Mouse (Mus musculus) forebrain, embryonic 13.5 days (tissue): ENCODE data around the gene Rab25. TPM values are rescaled to one million over a fixed set of nuclear protein-coding genes. Genes with fewer than 3 reads are reported as not detected.
A peak's percentile ranks its signal among the peaks of the same experiment; 100 is the strongest.
"Not testable (repeated sequence)": the region's sequence is repeated elsewhere in the genome, so short reads cannot be mapped to it uniquely, and the experiment has no call there.

ENCODE experiments used
- ATAC-seq: fragments of 200-750 bp; cut with Nextera tagmentation; 2 replicates; pipeline ENCODE4 v1.8.0; 2017
- H3K27ac ChIP-seq: fragments of 300-500 bp; sonication (generic); 2 replicates; pipeline ENCODE4 v1.5.1; 2015; ENCODE audit warnings: inconsistent platforms, mild to moderate bottlenecking, moderate library complexity
- H3K27me3 ChIP-seq: fragments of 300-500 bp; sonication (generic); 2 replicates; pipeline ENCODE4 v1.6.1; 2015; ENCODE audit warnings: mild to moderate bottlenecking, inconsistent platforms
- H3K36me3 ChIP-seq: fragments of 300-500 bp; sonication (generic); 2 replicates; pipeline ENCODE4 v1.6.1; 2015; ENCODE audit warnings: mild to moderate bottlenecking, inconsistent platforms; ENCODE audit not compliant: poor library complexity, severe bottlenecking
- H3K4me1 ChIP-seq: fragments of 300-500 bp; sonication (generic); 2 replicates; pipeline ENCODE4 v1.6.1; 2015; ENCODE audit warnings: inconsistent platforms
- H3K4me2 ChIP-seq: fragments of 300-500 bp; sonication (generic); 2 replicates; pipeline ENCODE4 v1.6.1; 2015; ENCODE audit warnings: inconsistent platforms, mild to moderate bottlenecking, moderate library complexity
- H3K4me3 ChIP-seq: fragments of 300-500 bp; sonication (generic); 2 replicates; pipeline ENCODE4 v1.5.1; 2015; ENCODE audit warnings: mild to moderate bottlenecking, inconsistent platforms
- H3K9ac ChIP-seq: fragments of 300-500 bp; sonication (generic); 2 replicates; pipeline ENCODE4 v1.6.1; 2015; ENCODE audit warnings: mild to moderate bottlenecking, inconsistent platforms
- H3K9me3 ChIP-seq: fragments of 300-500 bp; sonication (generic); replicated peaks from 2 replicates; pipeline ENCODE4 v1.6.1; 2016; ENCODE audit warnings: inconsistent platforms
- WGBS: fragments of 180-500 bp; shearing (Covaris S2); methylation state at CpG from one replicate; pipeline ENCODE4 v1.1.7; 2015; 5-methylcytosine and 5-hydroxymethylcytosine counted together
- polyA plus RNA-seq: library from polyadenylated mRNA; unstranded; fragments of >200 nt; fragmentation: Nextera tagmentation; extraction: Ambion mirVana; gene quantifications from 2 replicates; pipeline ENCODE4 v1.2.1, GENCODE M21; 2015

Rab25 gene
- not detected in 2 replicates for polyA plus RNA-seq

- Histone ChIP-seq H3K4me1 (peaks cover 15% of the 10 kb centered on the region), H3K27me3 (no peaks in the 10 kb centered on the region), H3K4me3 (no peak within 1 kb of the TSS), H3K9ac (no peak within 1 kb of the TSS), H3K9me3 (no peaks in the 10 kb centered on the region), H3K4me2 (no peak within 1 kb of the TSS), H3K36me3 (no peaks in the 10 kb centered on the region), H3K27ac (no peak within 1 kb of the TSS)
- 53% methylated on average over 18 of the region's 18 CpGs for WGBS
- ATAC-seq = no peak
These were observed at the start of gene Rab25 for GRCm38 (mm10) chr3:88548180-88548917. Gene Rab25, minus strand, starts transcription at chr3:88548300.

GRCm38 (mm10) chr3:88596547-88596946 is 48.4 kb upstream of the Rab25 start:
- not testable (repeated sequence) for H3K4me1 ChIP-seq, H3K4me2 ChIP-seq, H3K27me3 ChIP-seq, H3K27ac ChIP-seq, H3K9ac ChIP-seq, H3K9me3 ChIP-seq, ATAC-seq, H3K4me3 ChIP-seq, H3K36me3 ChIP-seq
- WGBS = 79% methylated on average over 4 of the region's 4 CpGs

GRCm38 (mm10) chr3:88593893-88594580 is 45.9 kb upstream of the Rab25 start:
- no peak for ATAC-seq
- 69% methylated on average over 10 of the region's 10 CpGs for WGBS
- no peak overlapping the region for H3K27ac ChIP-seq
- peaks cover 4% of the 10 kb centered on the region; the same call in 1 of the 2 replicates for H3K36me3 ChIP-seq
- H3K9me3 ChIP-seq = no peaks in the 10 kb centered on the region
- H3K4me2 ChIP-seq = no peak overlapping the region
- H3K9ac ChIP-seq = no peak overlapping the region
- H3K4me3 ChIP-seq = no peak overlapping the region
- 0 out of 2 replicates have a peak, but pooled peaks cover 8% of the 10 kb centered on the region for H3K4me1 ChIP-seq
- H3K27me3 ChIP-seq = no peaks in the 10 kb centered on the region

GRCm38 (mm10) chr3:88592942-88593576 is 45.0 kb upstream of the Rab25 start:
- Histone ChIP-seq H3K9me3 (no peaks in the 10 kb centered on the region), H3K36me3 (peaks cover 12% of the 10 kb centered on the region), H3K27me3 (no peaks in the 10 kb centered on the region), H3K27ac (no peak overlapping the region), H3K4me3 (no peak overlapping the region), H3K4me1 (0 out of 2 replicates have a peak, but pooled peaks cover 8% of the 10 kb centered on the region), H3K9ac (no peak overlapping the region), H3K4me2 (no peak overlapping the region)
- no peak for ATAC-seq
- 77% methylated on average over 10 of the region's 10 CpGs for WGBS

DNA sequence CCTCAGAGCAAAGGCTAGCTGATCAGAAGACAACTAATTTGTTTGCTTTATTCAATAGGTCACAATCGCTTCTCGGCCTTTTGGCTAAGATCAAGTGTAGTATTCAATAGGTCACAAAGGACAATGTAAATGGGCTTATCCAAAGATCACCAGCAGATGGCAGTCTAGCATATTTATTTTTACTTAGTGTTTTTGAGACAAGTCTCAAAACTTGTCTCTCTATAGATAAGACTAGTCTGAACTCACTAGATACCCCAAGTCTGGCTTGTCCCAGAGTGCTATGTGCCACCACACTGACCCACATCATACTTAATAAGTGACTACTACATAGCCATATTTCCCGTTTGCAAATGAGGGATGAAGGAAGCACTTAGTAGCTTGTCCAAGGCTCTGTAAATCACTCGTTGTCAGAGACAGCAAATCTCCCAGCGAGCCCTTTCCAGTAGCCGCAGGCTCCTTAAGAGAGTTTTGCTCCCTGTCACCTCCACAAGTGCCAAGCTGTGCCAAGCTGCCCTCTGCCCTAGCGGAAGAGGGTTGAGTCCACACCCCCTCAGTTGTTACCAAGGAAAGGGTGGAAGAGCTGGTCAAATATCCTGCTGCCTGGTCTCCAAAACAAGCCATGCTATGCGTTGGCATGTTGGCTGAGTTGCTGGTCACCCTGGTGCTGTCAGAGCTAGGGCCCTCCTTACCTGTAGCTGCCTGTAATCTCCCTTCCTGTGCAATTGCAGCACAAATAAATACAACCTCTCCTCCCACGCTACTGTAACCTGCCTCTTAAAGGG is 44.0 kb upstream of the Rab25 start:
- 0 out of 2 replicates have a peak, but pooled peaks cover 8% of the 10 kb centered on the region for H3K4me1 ChIP-seq
- 31% methylated on average over 9 of the region's 9 CpGs for WGBS
- no peak for ATAC-seq
- H3K4me2 ChIP-seq = no peak overlapping the region
- H3K27ac ChIP-seq = no peak overlapping the region
- H3K9me3 ChIP-seq = no peaks in the 10 kb centered on the region
- H3K4me3 ChIP-seq = no peak overlapping the region
- no peaks in the 10 kb centered on the region for H3K27me3 ChIP-seq
- H3K36me3 ChIP-seq = peaks cover 21% of the 10 kb centered on the region
- 0 out of 2 replicates have a peak overlapping the region, but pooled peaks have one; percentile 18 for H3K9ac ChIP-seq

DNA sequence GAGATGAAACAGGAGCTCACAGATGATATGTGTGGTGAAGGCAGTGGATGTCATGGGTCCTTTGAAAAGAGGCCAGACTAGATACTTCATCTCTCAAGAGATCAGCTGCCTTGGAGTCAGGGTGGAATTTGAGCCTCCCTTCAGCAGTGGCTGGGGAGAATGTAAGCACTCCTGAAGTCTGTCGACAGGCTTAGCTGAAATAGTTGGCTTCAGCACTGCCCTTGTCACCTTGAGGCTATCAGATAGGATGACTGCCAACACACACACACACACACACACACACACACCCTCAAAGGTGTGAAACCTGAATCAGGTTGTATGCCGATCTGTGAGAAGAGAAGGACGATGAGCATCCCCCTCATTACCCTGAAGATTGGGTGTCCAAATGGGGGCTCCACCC is 42.9 kb upstream of the Rab25 start:
- Histone ChIP-seq H3K9ac (no peak overlapping the region), H3K27ac (no peak overlapping the region), H3K36me3 (peaks cover 32% of the 10 kb centered on the region), H3K4me3 (no peak overlapping the region), H3K9me3 (no peaks in the 10 kb centered on the region), H3K4me2 (no peak overlapping the region), H3K4me1 (0 out of 2 replicates have a peak, but pooled peaks cover 8% of the 10 kb centered on the region), H3K27me3 (no peaks in the 10 kb centered on the region)
- 51% methylated on average over 3 of the region's 3 CpGs for WGBS
- ATAC-seq = no peak

DNA sequence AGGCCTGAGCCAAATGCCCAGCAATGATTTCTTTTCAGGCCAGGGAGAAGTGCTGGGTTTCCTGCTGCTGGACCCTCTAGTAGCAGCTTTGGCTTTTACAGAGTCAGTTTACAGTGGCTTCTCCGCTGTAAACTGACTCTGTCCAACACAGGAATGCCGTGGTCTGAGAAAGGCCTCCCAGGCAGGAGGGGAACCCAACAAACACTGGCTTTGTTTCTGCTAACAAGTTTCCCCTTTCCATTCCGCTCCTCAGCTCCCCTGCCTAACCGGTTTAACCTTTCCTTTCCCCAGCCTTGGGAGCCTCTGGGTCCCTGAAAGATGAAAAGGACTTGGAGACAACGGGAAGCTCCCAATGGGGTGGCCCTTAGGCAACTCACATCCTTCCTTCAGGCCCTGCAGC is 42.1 kb upstream of the Rab25 start:
- no peaks in the 10 kb centered on the region for H3K27me3 ChIP-seq
- H3K4me2 ChIP-seq = no peak overlapping the region
- no peak overlapping the region for H3K4me3 ChIP-seq
- H3K36me3 ChIP-seq = peaks cover 39% of the 10 kb centered on the region
- no peak for ATAC-seq
- 0 out of 2 replicates have a peak, but pooled peaks cover 8% of the 10 kb centered on the region for H3K4me1 ChIP-seq
- 21% methylated on average over 5 of the region's 5 CpGs for WGBS
- no peaks in the 10 kb centered on the region for H3K9me3 ChIP-seq
- no peak overlapping the region; the same call in 1 of the 2 replicates for H3K27ac ChIP-seq
- no peak overlapping the region for H3K9ac ChIP-seq

DNA sequence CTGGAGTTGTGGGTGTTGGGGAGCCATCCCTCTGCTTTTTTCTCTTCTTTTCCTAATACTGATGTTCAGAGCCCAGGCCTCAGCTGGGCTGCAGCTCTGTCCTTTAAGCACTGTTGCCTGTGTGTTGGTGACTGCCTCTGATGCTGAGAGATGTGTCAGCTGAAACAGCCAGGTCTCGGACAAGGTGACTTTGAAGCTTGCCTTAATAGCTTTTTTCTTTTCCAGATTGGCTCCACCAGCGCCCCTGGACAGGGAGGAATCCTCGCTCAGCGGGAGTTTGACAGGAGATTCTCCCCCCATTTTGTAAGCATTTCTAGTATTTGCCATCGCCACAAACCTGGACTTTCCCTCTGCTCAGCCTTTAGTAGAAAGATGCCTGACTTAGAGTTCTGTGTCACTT is 38.5 kb upstream of the Rab25 start:
- Histone ChIP-seq H3K27me3 (no peaks in the 10 kb centered on the region), H3K4me3 (no peak overlapping the region), H3K36me3 (peaks cover 69% of the 10 kb centered on the region), H3K4me2 (no peak overlapping the region), H3K9ac (no peak overlapping the region), H3K27ac (no peak overlapping the region), H3K4me1 (0 out of 2 replicates have a peak, but pooled peaks cover 1% of the 10 kb centered on the region), H3K9me3 (no peaks in the 10 kb centered on the region)
- WGBS = 92% methylated on average over 5 of the region's 5 CpGs
- ATAC-seq = no peak

DNA sequence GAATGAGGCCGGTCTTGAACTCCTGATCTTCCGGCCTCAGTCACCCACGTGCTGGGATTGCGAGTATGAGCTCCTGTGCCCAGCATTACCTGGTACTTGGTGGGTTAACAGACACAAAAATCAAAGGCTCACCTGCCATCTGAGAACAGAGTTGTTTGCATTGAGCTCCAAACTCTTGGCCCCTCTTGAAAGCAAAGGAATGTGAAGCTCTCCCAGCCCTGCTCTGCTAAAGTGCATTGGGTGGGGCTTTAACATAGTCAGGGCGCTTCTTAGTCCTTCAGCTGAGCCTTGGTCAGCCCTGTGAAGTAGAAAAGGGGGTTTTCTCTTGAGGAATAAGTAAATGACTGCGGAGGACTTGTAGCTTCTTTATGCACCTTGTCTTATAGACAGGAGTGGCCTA is 37.7 kb upstream of the Rab25 start:
- H3K4me1 ChIP-seq = peaks cover 4% of the 10 kb centered on the region
- H3K27ac ChIP-seq = no peak overlapping the region
- H3K27me3 ChIP-seq = no peaks in the 10 kb centered on the region
- ATAC-seq = no peak
- no peaks in the 10 kb centered on the region for H3K9me3 ChIP-seq
- H3K36me3 ChIP-seq = peaks cover 77% of the 10 kb centered on the region
- H3K4me3 ChIP-seq = no peak overlapping the region
- WGBS = 96% methylated on average over 6 of the region's 6 CpGs
- no peak overlapping the region for H3K4me2 ChIP-seq
- H3K9ac ChIP-seq = no peak overlapping the region

DNA sequence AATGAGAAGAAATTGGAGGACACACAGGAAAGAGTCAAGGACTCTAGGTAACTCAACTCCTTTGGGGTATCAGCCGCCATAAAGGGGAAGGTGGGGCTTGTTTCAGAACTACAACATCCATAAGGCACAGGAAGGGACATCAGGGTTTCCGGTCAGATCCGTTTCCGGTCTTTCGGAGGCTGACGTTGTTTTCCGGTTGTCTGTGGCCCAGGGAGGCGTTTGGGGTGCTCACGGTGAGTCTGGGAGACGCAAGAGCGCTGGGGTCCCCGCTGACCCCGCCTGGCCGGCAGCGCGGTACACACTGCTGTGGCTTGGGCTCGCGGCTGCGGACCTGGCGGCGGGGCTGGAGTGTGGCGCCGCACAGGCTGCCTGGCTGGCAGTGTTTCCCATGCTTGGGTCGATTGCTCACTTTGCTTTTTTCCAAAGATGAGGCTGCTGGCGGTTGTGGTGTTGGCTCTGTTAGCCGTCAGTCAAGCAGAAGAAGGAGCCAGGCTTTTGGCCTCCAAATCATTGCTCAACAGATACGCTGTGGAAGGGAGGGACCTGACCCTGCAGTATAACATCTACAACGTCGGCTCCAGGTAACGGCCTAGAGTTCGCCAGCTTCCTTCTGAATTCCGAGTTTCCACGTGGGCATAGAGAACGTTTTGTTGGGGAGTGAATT is 31.5 kb upstream of the Rab25 start:
- under 1% methylated on average over 34 of the region's 34 CpGs for WGBS
- peaks cover 39% of the 10 kb centered on the region for H3K36me3 ChIP-seq
- H3K27ac ChIP-seq = peak overlapping the region; percentile 66
- ATAC-seq = peak; percentile 92
- H3K4me2 ChIP-seq = peak overlapping the region; percentile 95
- H3K4me1 ChIP-seq = peaks cover 13% of the 10 kb centered on the region
- peak overlapping the region; percentile 98 for H3K4me3 ChIP-seq
- H3K9ac ChIP-seq = peak overlapping the region; percentile 93
- no peaks in the 10 kb centered on the region for H3K9me3 ChIP-seq
- H3K27me3 ChIP-seq = no peaks in the 10 kb centered on the region
